Mouse (Mus musculus): ENCODE measurements at regions not wholly inside any gene's neighbourhood (a gene's known extent, or its start where the extent isn't known, plus 50 kb on each side); places are given as distances from the start of the nearest gene placed in this dataset.

- H3K9ac ChIP-seq = no peak overlapping the region
- ATAC-seq (ENCODE audit: low FRiP score) = no peak
- no peak overlapping the region for H3K27ac ChIP-seq
- no peaks in the 10 kb centered on the region for H3K36me3 ChIP-seq
- H3K4me3 ChIP-seq = no peak overlapping the region
- 64% methylated on average over 5 of the region's 5 CpGs for WGBS
- H3K4me2 ChIP-seq (replicated peaks) = no peak overlapping the region
- no peaks in the 10 kb centered on the region for H3K27me3 ChIP-seq
- no peaks in the 10 kb centered on the region for H3K4me1 ChIP-seq
- H3K9me3 ChIP-seq (replicated peaks) = 0 out of 2 replicates have a peak, but pooled peaks cover 4% of the 10 kb centered on the region
Observed at GRCm38 (mm10) chr13:47921044-47921443, 340.0 kb upstream of the Id4 start.

- no peak; the same call in 1 of the 2 replicates for ATAC-seq (ENCODE audit: low FRiP score)
- 50% methylated on average over 2 of the region's 2 CpGs for WGBS
Observed at GRCm38 (mm10) chr13:47940696-47941095, 320.3 kb upstream of the Id4 start.

GRCm38 (mm10) chr13:47942368-47942787 is 318.6 kb upstream of the Id4 start:
- H3K27ac ChIP-seq = peak overlapping the region; percentile 81
- peaks cover 17% of the 10 kb centered on the region for H3K4me1 ChIP-seq
- no peaks in the 10 kb centered on the region for H3K27me3 ChIP-seq
- peak overlapping the region; percentile 41 for H3K9ac ChIP-seq
- H3K36me3 ChIP-seq = no peaks in the 10 kb centered on the region
- WGBS = 10% methylated on average over 8 of the region's 8 CpGs
- no peaks in the 10 kb centered on the region for H3K9me3 ChIP-seq (replicated peaks)
- peak; percentile 60 for ATAC-seq (ENCODE audit: low FRiP score)
- 0 out of 2 replicates have a peak overlapping the region, but pooled peaks have one; percentile 3 for H3K4me3 ChIP-seq
- H3K4me2 ChIP-seq (replicated peaks) = peak overlapping the region; percentile 48

More at GRCm38 (mm10) chr13:47940696-47941095, 320.3 kb upstream of the Id4 start:
- 0 out of 2 replicates have a peak, but pooled peaks cover under 1% of the 10 kb centered on the region for H3K9me3 ChIP-seq (replicated peaks)
- H3K4me1 ChIP-seq = peaks cover 17% of the 10 kb centered on the region
- H3K4me3 ChIP-seq = no peak overlapping the region
- H3K9ac ChIP-seq = no peak overlapping the region
- H3K27me3 ChIP-seq = no peaks in the 10 kb centered on the region
- H3K27ac ChIP-seq = no peak overlapping the region
- no peak overlapping the region for H3K4me2 ChIP-seq (replicated peaks)
- no peaks in the 10 kb centered on the region for H3K36me3 ChIP-seq

- no peaks in the 10 kb centered on the region for H3K36me3 ChIP-seq
- WGBS = 85% methylated on average over 5 of the region's 5 CpGs
- ATAC-seq (ENCODE audit: low FRiP score) = no peak
- H3K9me3 ChIP-seq (replicated peaks) = no peaks in the 10 kb centered on the region
- no peak overlapping the region for H3K27ac ChIP-seq
- no peak overlapping the region for H3K9ac ChIP-seq
- no peaks in the 10 kb centered on the region for H3K27me3 ChIP-seq
- H3K4me2 ChIP-seq (replicated peaks) = no peak overlapping the region
- H3K4me3 ChIP-seq = no peak overlapping the region
- H3K4me1 ChIP-seq = peaks cover 21% of the 10 kb centered on the region
Observed at GRCm38 (mm10) chr13:47943645-47944044, 317.4 kb upstream of the Id4 start.

- Histone ChIP-seq H3K27me3 (no peaks in the 10 kb centered on the region), H3K9me3 (replicated peaks) (no peaks in the 10 kb centered on the region), H3K4me2 (replicated peaks) (no peak overlapping the region), H3K4me3 (no peak overlapping the region), H3K9ac (no peak overlapping the region), H3K36me3 (no peaks in the 10 kb centered on the region), H3K27ac (0 out of 2 replicates have a peak overlapping the region, but pooled peaks have one; percentile 40), H3K4me1 (peaks cover 17% of the 10 kb centered on the region)
- 76% methylated on average over 10 of the region's 10 CpGs for WGBS
- ATAC-seq (ENCODE audit: low FRiP score) = no peak
Observed at GRCm38 (mm10) chr13:47948098-47948865, 312.7 kb upstream of the Id4 start.

- H3K4me2 ChIP-seq (replicated peaks) = no peak overlapping the region
- ATAC-seq (ENCODE audit: low FRiP score) = no peak
- no peak overlapping the region for H3K27ac ChIP-seq
- no peak overlapping the region for H3K4me3 ChIP-seq
- peaks cover 20% of the 10 kb centered on the region for H3K4me1 ChIP-seq
- WGBS = 49% methylated on average over 2 of the region's 2 CpGs
- H3K36me3 ChIP-seq = no peaks in the 10 kb centered on the region
- no peaks in the 10 kb centered on the region for H3K9me3 ChIP-seq (replicated peaks)
- H3K9ac ChIP-seq = no peak overlapping the region
- no peaks in the 10 kb centered on the region for H3K27me3 ChIP-seq
Observed at GRCm38 (mm10) chr13:47950456-47950855, 310.6 kb upstream of the Id4 start.

- 0 out of 2 replicates have a peak overlapping the region, but pooled peaks have one; percentile 48 for H3K27ac ChIP-seq
- no peak overlapping the region for H3K4me2 ChIP-seq (replicated peaks)
- no peak overlapping the region for H3K4me3 ChIP-seq
- no peak for ATAC-seq (ENCODE audit: low FRiP score)
- 64% methylated on average over 10 of the region's 10 CpGs for WGBS
- no peaks in the 10 kb centered on the region for H3K9me3 ChIP-seq (replicated peaks)
- no peaks in the 10 kb centered on the region for H3K36me3 ChIP-seq
- peaks cover 22% of the 10 kb centered on the region for H3K4me1 ChIP-seq
- H3K27me3 ChIP-seq = no peaks in the 10 kb centered on the region
- no peak overlapping the region for H3K9ac ChIP-seq
Observed at GRCm38 (mm10) chr13:47951043-47951442, 310.0 kb upstream of the Id4 start.

GRCm38 (mm10) chr13:47952946-47953345 is 308.1 kb upstream of the Id4 start:
- Histone ChIP-seq H3K4me1 (peaks cover 22% of the 10 kb centered on the region), H3K4me3 (no peak overlapping the region), H3K36me3 (no peaks in the 10 kb centered on the region), H3K9me3 (replicated peaks) (no peaks in the 10 kb centered on the region), H3K9ac (no peak overlapping the region), H3K27ac (no peak overlapping the region), H3K27me3 (no peaks in the 10 kb centered on the region), H3K4me2 (replicated peaks) (no peak overlapping the region)
- no peak for ATAC-seq (ENCODE audit: low FRiP score)
- WGBS = 80% methylated on average over 3 of the region's 3 CpGs

- peaks cover 18% of the 10 kb centered on the region for H3K4me1 ChIP-seq
- ATAC-seq (ENCODE audit: low FRiP score) = no peak
- H3K9ac ChIP-seq = no peak overlapping the region
- H3K27me3 ChIP-seq = no peaks in the 10 kb centered on the region
- WGBS = 68% methylated on average over 7 of the region's 7 CpGs
- no peak overlapping the region for H3K4me2 ChIP-seq (replicated peaks)
- H3K4me3 ChIP-seq = no peak overlapping the region
- no peaks in the 10 kb centered on the region for H3K9me3 ChIP-seq (replicated peaks)
- H3K36me3 ChIP-seq = no peaks in the 10 kb centered on the region
- H3K27ac ChIP-seq = no peak overlapping the region
Observed at GRCm38 (mm10) chr13:47953776-47954175, 307.3 kb upstream of the Id4 start.

GRCm38 (mm10) chr13:47955504-47955903 is 305.5 kb upstream of the Id4 start:
- Histone ChIP-seq H3K4me3 (no peak overlapping the region), H3K27ac (no peak overlapping the region), H3K36me3 (no peaks in the 10 kb centered on the region), H3K9me3 (replicated peaks) (no peaks in the 10 kb centered on the region), H3K4me2 (replicated peaks) (no peak overlapping the region), H3K4me1 (peaks cover 18% of the 10 kb centered on the region), H3K27me3 (no peaks in the 10 kb centered on the region), H3K9ac (no peak overlapping the region)
- ATAC-seq (ENCODE audit: low FRiP score) = no peak
- WGBS = 65% methylated on average over 10 of the region's 10 CpGs

- 72% methylated on average over 11 of the region's 11 CpGs for WGBS
- Histone ChIP-seq H3K27me3 (no peaks in the 10 kb centered on the region), H3K4me2 (replicated peaks) (no peak overlapping the region), H3K4me1 (peaks cover 8% of the 10 kb centered on the region), H3K9ac (no peak overlapping the region), H3K9me3 (replicated peaks) (no peaks in the 10 kb centered on the region), H3K36me3 (no peaks in the 10 kb centered on the region), H3K27ac (no peak overlapping the region), H3K4me3 (no peak overlapping the region)
- ATAC-seq (ENCODE audit: low FRiP score) = no peak
Observed at GRCm38 (mm10) chr13:47957662-47958061, 303.4 kb upstream of the Id4 start.

- H3K36me3 ChIP-seq = no peaks in the 10 kb centered on the region
- H3K4me2 ChIP-seq (replicated peaks) = no peak overlapping the region
- no peak overlapping the region for H3K9ac ChIP-seq
- 31% methylated on average over 12 of the region's 12 CpGs for WGBS
- H3K4me1 ChIP-seq = no peaks in the 10 kb centered on the region
- H3K9me3 ChIP-seq (replicated peaks) = no peaks in the 10 kb centered on the region
- no peak overlapping the region for H3K4me3 ChIP-seq
- no peak for ATAC-seq (ENCODE audit: low FRiP score)
- no peaks in the 10 kb centered on the region for H3K27me3 ChIP-seq
- no peak overlapping the region for H3K27ac ChIP-seq
Observed at GRCm38 (mm10) chr13:47974216-47974615, 286.8 kb upstream of the Id4 start.

All from hindbrain, embryonic 12.5 days (tissue).